Comparison of ENCODE assay signal across 7 mouse cellular contexts in the genomic region with DNA sequence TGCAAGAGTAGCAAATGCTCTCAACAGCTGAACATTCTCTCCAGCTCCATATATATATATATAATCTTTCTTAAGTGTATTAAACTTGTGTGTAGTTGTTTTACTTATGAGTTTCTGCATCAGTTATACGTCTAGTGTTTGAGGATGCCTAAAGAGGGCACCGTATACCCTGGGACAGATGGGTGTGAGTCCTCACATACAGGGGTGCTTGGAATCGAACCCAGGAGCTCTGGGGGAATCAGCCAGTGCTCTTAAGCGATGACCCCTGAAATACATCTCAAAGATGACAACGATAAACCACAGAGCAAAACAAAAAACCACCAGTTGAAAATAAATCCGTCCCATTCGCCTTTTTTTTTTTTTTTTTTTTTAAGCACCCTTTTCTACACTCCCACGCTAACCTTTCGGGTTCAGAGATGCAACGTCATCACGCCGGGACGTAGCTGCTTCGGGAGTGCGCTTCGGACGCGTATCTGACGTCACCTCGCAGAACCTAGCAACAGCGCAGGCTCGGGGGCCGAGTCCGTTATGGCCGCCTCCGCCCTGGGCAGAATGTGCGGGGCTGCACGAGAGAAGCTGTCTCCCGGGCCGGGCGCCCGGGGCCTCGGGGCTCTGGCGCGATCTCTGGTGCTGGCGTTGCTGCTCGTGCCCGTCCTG. TPM values are rescaled to one million over a fixed set of nuclear protein-coding genes. Genes with fewer than 3 reads are reported as not detected.
DNase-seq lines count a peak whose midpoint lies in the region; ATAC-seq lines count a peak whose summit lies in the region.

A gene (plus strand): TSS at position 489 of the 657 bp plus-strand sequence.

- peak; percentile 88 to 91 for DNase-seq in adrenal gland, adult 18-20 months (ENCODE audit: low spot score in 2 of 2)
- peak; percentile 98 for DNase-seq in embryo, embryonic 11 days
- DNase-seq in gastrocnemius, postnatal 36 days: peak; percentile 84 to 86
- peak; percentile 94 to 97 for DNase-seq in left cerebral cortex, postnatal 25 days (ENCODE audit: low spot score in 2 of 2)
- DNase-seq in midbrain, embryonic 10.5 days (ENCODE audit: low spot score): peak; percentile 92
- DNase-seq in right cerebral cortex, postnatal 4 days: peak; percentile 89

- peaks cover 12% of the 10 kb centered on the region for H3K4me1 ChIP-seq in intestine, embryonic 15.5 days (replicated peaks)
- peaks cover 22% of the 10 kb centered on the region for H3K4me1 ChIP-seq in midbrain, embryonic 10.5 days

- peak within 1 kb of the TSS; percentile 70 for H3K4me2 ChIP-seq in intestine, embryonic 15.5 days (replicated peaks)

- peak within 1 kb of the TSS; percentile 89 for H3K4me3 ChIP-seq in intestine, embryonic 15.5 days (replicated peaks)
- peak within 1 kb of the TSS; percentile 98 for H3K4me3 ChIP-seq in midbrain, embryonic 10.5 days

- intact Hi-C loops in gastrocnemius, postnatal 36 days (cut with DNase I): no loop called here
- intact Hi-C loops in left cerebral cortex, postnatal 25 days (cut with DNase I): no loop called here

- H3K36me3 ChIP-seq in intestine, embryonic 15.5 days: no peaks in the 10 kb centered on the region
- peaks cover 13% of the 10 kb centered on the region for H3K36me3 ChIP-seq in midbrain, embryonic 10.5 days

- H3K9me3 ChIP-seq in intestine, embryonic 15.5 days: no peaks in the 10 kb centered on the region
- no peaks in the 10 kb centered on the region for H3K9me3 ChIP-seq in midbrain, embryonic 10.5 days (replicated peaks)

- H3K27me3 ChIP-seq in intestine, embryonic 15.5 days (replicated peaks): no peaks in the 10 kb centered on the region
- H3K27me3 ChIP-seq in midbrain, embryonic 10.5 days (ENCODE audit: low read depth, poor library complexity, severe bottlenecking): no peaks in the 10 kb centered on the region

- peak within 1 kb of the TSS; percentile 92 for H3K9ac ChIP-seq in intestine, embryonic 15.5 days

- ATAC-seq in intestine, embryonic 15.5 days: peak; percentile 97

- peak within 1 kb of the TSS; percentile 89 for H3K27ac ChIP-seq in intestine, embryonic 15.5 days
- peak within 1 kb of the TSS; percentile 98 for H3K27ac ChIP-seq in midbrain, embryonic 10.5 days (replicated peaks)

- WGBS in intestine, embryonic 15.5 days: 2% methylated on average over 38 of the region's 38 CpGs
- WGBS in midbrain, embryonic 10.5 days: 1% methylated on average over 38 of the region's 38 CpGs

RNA-seq across cellular contexts. Expression of the gene that starts here (rescaled TPM):
- total RNA-seq in adrenal gland, adult 18-20 months (2021): 100 to 1,000 TPM; 124 to 164 TPM
- 10 to 100 TPM; 41.4 to 47.0 TPM for total RNA-seq in gastrocnemius, postnatal 36 days (2021)
- 159 and 166 TPM in 2 replicates for polyA plus RNA-seq in intestine, embryonic 15.5 days (2015; fragmentation: Nextera tagmentation; extraction: Ambion mirVana)
- 10 to 100 TPM; 66.9 to 68.5 TPM for total RNA-seq in left cerebral cortex, postnatal 25 days (2021)
- 171 and 174 TPM in 2 replicates for polyA plus RNA-seq in midbrain, embryonic 10.5 days (2016; fragmentation: Nextera tagmentation; extraction: Ambion mirVana)

Comparison
In these comparisons a context has a peak if more than half of its experiments do, and no peak if none do; other contexts are left out.
1. Peak in every context shown above with its lines: DNase-seq, ATAC-seq, H3K4me3 ChIP-seq and H3K27ac ChIP-seq.